Comparison of ENCODE assay signal across 8 mouse cellular contexts in the genomic region with DNA sequence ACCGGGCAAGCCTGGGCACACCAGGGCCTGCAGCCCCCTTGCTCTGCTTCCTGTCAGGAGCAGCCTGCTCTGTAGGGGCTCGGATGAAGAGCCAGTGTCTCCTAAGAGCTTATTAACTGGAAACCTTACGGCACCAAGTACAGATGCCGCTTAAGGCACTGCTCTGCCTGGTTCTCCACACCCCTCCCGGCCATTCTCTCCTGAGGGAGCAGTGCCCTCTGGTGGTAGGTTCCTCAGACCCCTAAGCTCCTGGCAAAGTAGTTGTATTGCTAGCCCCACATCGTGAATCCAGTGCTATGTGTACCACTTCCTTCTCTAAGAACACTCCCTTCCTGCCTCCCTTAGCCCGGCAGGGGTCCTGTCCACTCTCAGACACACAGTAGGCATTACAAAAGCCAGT. TPM values are rescaled to one million over a fixed set of nuclear protein-coding genes. Genes with fewer than 3 reads are reported as not detected.
DNase-seq lines count a peak whose midpoint lies in the region; ATAC-seq and TF ChIP-seq lines count a peak whose summit lies in the region.

No protein-coding gene starts in this region.

- intact Hi-C loops in heart, postnatal 36 days (cut with DNase I): loop anchor here (1.0 kb wide), 1 partner anchor 71 kb away; no protein-coding TSS in a partner anchor
- intact Hi-C loops in left cerebral cortex, postnatal 14 days (cut with DNase I): loop anchor here (1.0 kb wide), 1 partner anchor 71 kb away; no protein-coding TSS in a partner anchor

- H3K4me3 ChIP-seq in G1E (ENCODE audit: low read depth, low read length): no peak overlapping the region
- H3K4me3 ChIP-seq in midbrain, embryonic 14.5 days (replicated peaks; ENCODE audit: low read depth, low read length): no peak overlapping the region
- H3K4me3 ChIP-seq in stomach, embryonic 16.5 days (replicated peaks; ENCODE audit: low read length): no peak overlapping the region

- no peak overlapping the region for H3K4me2 ChIP-seq in midbrain, embryonic 14.5 days (ENCODE audit: low read length)
- peak overlapping the region; percentile 16; the same call in 1 of the 2 replicates for H3K4me2 ChIP-seq in stomach, embryonic 16.5 days (ENCODE audit: low read depth, low read length)

- peaks cover 97% of the 10 kb centered on the region for H3K36me3 ChIP-seq in G1E (replicated peaks)
- peaks cover 81% of the 10 kb centered on the region for H3K36me3 ChIP-seq in midbrain, embryonic 14.5 days (ENCODE audit: control insufficient read depth, insufficient read depth, low read length)
- peaks cover 26% of the 10 kb centered on the region for H3K36me3 ChIP-seq in stomach, embryonic 16.5 days (ENCODE audit: control insufficient read depth, insufficient read depth, low read length)

- H3K27ac ChIP-seq in midbrain, embryonic 14.5 days (replicated peaks; ENCODE audit: low read depth, low read length): no peak overlapping the region
- peak overlapping the region; percentile 89 for H3K27ac ChIP-seq in stomach, embryonic 16.5 days (ENCODE audit: low read length)

- DNase-seq in cerebellum, postnatal 14 days: peak; percentile 73 to 86
- DNase-seq in cerebellum, adult 9-10 months: no peak
- peak; percentile 63 for DNase-seq in G1E (ENCODE audit: low spot score)
- DNase-seq in embryo, embryonic 11 days: peak; percentile 69
- DNase-seq in heart, postnatal 36 days: peak; percentile 60 to 72
- DNase-seq in left cerebral cortex, postnatal 14 days (ENCODE audit: low spot score in 2 of 2): peak; percentile 70 to 77
- DNase-seq in midbrain, embryonic 14.5 days: peak; percentile 69

- no peaks in the 10 kb centered on the region for H3K27me3 ChIP-seq in G1E (ENCODE audit: insufficient read depth, low read length)
- no peaks in the 10 kb centered on the region for H3K27me3 ChIP-seq in midbrain, embryonic 14.5 days (ENCODE audit: control insufficient read depth, insufficient read depth, low read length)
- H3K27me3 ChIP-seq in stomach, embryonic 16.5 days (ENCODE audit: control insufficient read depth, insufficient read depth, low read length): no peaks in the 10 kb centered on the region

- WGBS in midbrain, embryonic 14.5 days: 71% methylated on average over 7 of the region's 7 CpGs
- 52% methylated on average over 7 of the region's 7 CpGs for WGBS in stomach, embryonic 16.5 days

- H3K9ac ChIP-seq in midbrain, embryonic 14.5 days (replicated peaks; ENCODE audit: low read length): no peak overlapping the region
- H3K9ac ChIP-seq in stomach, embryonic 16.5 days (ENCODE audit: low read length): peak overlapping the region; percentile 35

- TF ChIP-seq CTCF in G1E (IDR thresholded peaks at IDR 0.05; ENCODE audit: low read depth, low read length): peak; percentile 64

- ATAC-seq in G1E (ENCODE audit: extremely low read depth, insufficient number of reproducible peaks, low FRiP score, poor library complexity, severe bottlenecking): no peak
- no peak for ATAC-seq in midbrain, embryonic 14.5 days (ENCODE audit: low FRiP score, low TSS enrichment)
- ATAC-seq in stomach, embryonic 16.5 days (ENCODE audit: insufficient read depth, low FRiP score): peak; percentile 37; the same call in 1 of the 2 replicates

- peaks cover 46% of the 10 kb centered on the region for H3K4me1 ChIP-seq in G1E (ENCODE audit: insufficient read depth, low read depth, low read length)
- H3K4me1 ChIP-seq in midbrain, embryonic 14.5 days (ENCODE audit: control insufficient read depth, insufficient read depth, low read length): no peaks in the 10 kb centered on the region
- peaks cover 10% of the 10 kb centered on the region for H3K4me1 ChIP-seq in stomach, embryonic 16.5 days (ENCODE audit: control insufficient read depth, insufficient read depth, low read length)

- H3K9me3 ChIP-seq in G1E (replicated peaks): no peaks in the 10 kb centered on the region
- no peaks in the 10 kb centered on the region for H3K9me3 ChIP-seq in midbrain, embryonic 14.5 days (ENCODE audit: control insufficient read depth, low read length)
- no peaks in the 10 kb centered on the region for H3K9me3 ChIP-seq in stomach, embryonic 16.5 days (replicated peaks; ENCODE audit: control insufficient read depth, low read length)

RNA-seq across cellular contexts. Expression of a gene that starts 12.3 kb away (rescaled TPM):
- total RNA-seq in G1E (2014; fragmentation: Nextera tagmentation): 12.7 and 13.9 TPM in 2 replicates
- 8.5 and 10.7 TPM in 2 replicates for total RNA-seq in G1E (2017)
- 18.7 and 22.5 TPM in 2 replicates for polyA plus RNA-seq in G1E (2012)
- total RNA-seq in heart, postnatal 36 days (2021): 1 to 10 TPM; 3.1 to 4.6 TPM
- 10 to 100 TPM; 25.9 to 27.2 TPM for total RNA-seq in left cerebral cortex, postnatal 14 days (2021)
- polyA plus RNA-seq in midbrain, embryonic 14.5 days (2014; fragmentation: Nextera tagmentation; extraction: Ambion mirVana): 1.1 and 2.6 TPM in 2 replicates
- polyA plus RNA-seq in stomach, embryonic 16.5 days (2015; fragmentation: Nextera tagmentation; extraction: Ambion mirVana): 7.3 and 9.1 TPM in 2 replicates

RNA-seq across cellular contexts. Expression of a gene that starts 44.4 kb away (rescaled TPM):
- total RNA-seq in G1E (2014; fragmentation: Nextera tagmentation) (not detected in 2 replicates), G1E (2017) (0.12 and 0.27 TPM in 2 replicates)
- polyA plus RNA-seq in G1E (2012): 0.21 and 0.24 TPM in 2 replicates
- total RNA-seq in heart, postnatal 36 days (2021): 1 to 10 TPM; 5.6 to 5.9 TPM
- total RNA-seq in left cerebral cortex, postnatal 14 days (2021): 10 to 100 TPM; 19.4 to 24.7 TPM
- 1.00 and 3.2 TPM in 2 replicates for polyA plus RNA-seq in midbrain, embryonic 14.5 days (2014; fragmentation: Nextera tagmentation; extraction: Ambion mirVana)
- polyA plus RNA-seq in stomach, embryonic 16.5 days (2015; fragmentation: Nextera tagmentation; extraction: Ambion mirVana): 71.4 and 73.0 TPM in 2 replicates

Comparison
In these comparisons a context has a peak if more than half of its experiments do, and no peak if none do; other contexts are left out.
1. RNA of a gene that starts 44.4 kb away (total RNA-seq): 19.4 to 24.7 TPM in left cerebral cortex, postnatal 14 days and 5.6 to 5.9 TPM in heart, postnatal 36 days; 0.12 to 0.27 TPM in G1E; every median in the first group is over 4 times any median in the second.